Mouse (Mus musculus): ENCODE results near the gene Mn1.

GRCm38 (mm10) chr5:111501691-111502441 lies 84.7 kb downstream of the Mn1 start:
- no peak for TF ChIP-seq MAZ (IDR thresholded peaks at IDR 0.05; ENCODE audit: low read depth, low read length)
- TF ChIP-seq TCF12 (IDR thresholded peaks at IDR 0.05; ENCODE audit: low read depth, low read length) = no peak
- no peak for TF ChIP-seq KAT2A (conservative IDR thresholded peaks at IDR 0.05; ENCODE audit: low read depth, low read length)
- TF ChIP-seq TAL1 (IDR thresholded peaks at IDR 0.05; ENCODE audit: low read length) = no peak
- no peak for TF ChIP-seq CTCF (IDR thresholded peaks at IDR 0.05 in 2 of 3, conservative IDR thresholded peaks at IDR 0.05 in 1 of 3; ENCODE audit: control insufficient read depth in 1 of 3, insufficient read depth in 1 of 3, low read depth in 2 of 3, low read length in 3 of 3, poor library complexity in 1 of 3, severe bottlenecking in 1 of 3)
- no peak for TF ChIP-seq HCFC1 (IDR thresholded peaks at IDR 0.05; ENCODE audit: low read depth, low read length)

Data from MEL (cell line).